Mouse (Mus musculus): ENCODE data around the gene Cdc42.

Cdc42 gene

DNA sequence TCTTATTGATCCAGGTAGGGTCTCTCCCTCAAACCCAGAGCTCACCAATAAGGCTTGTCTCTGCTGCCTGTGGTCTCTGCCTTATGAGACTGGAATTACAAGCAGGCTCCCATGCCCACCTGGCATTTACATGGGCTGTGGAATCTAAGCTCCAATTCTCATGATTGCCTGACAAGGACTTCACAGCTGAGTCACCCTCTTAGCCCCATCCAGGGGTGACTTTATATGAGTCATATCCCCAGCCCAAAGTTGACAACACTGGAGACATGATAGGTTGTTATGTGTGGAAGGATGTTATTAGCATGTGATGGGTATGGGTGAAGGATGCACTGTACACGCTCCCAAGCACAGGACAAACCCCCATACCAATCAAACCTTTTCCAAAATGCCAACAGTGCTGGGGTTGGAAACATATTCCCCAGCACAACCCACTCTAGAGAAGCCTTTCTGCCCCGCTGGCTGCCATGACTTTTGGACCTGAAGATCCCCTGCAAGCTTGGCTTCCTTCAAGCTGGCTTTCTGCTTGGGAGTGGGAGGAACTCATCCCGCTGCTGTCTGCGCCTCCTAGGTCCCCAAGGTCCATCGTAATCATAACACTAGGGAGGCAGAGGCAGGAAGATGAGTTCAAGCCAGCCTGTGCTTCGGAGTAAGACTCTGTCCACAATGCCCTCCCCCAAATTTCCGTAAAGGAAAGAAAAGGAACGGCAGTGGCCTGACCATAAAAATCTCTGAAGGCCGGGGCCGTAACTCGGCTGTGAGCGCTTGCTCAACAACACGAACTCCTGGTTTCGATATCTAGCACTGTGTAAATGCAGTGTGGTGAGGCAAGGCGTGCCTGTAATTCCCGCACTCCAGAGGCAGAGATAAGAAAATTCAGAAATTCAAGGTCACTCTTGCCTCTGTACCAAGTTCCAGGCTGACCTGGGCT is 14.3 kb upstream of the Cdc42 start:
- DNase-seq (ENCODE audit: low read depth) = no peak

GRCm38 (mm10) chr4:137369954-137370750 is 12.6 kb upstream of the Cdc42 start:
- DNase-seq (ENCODE audit: low read depth) = no peak

DNA sequence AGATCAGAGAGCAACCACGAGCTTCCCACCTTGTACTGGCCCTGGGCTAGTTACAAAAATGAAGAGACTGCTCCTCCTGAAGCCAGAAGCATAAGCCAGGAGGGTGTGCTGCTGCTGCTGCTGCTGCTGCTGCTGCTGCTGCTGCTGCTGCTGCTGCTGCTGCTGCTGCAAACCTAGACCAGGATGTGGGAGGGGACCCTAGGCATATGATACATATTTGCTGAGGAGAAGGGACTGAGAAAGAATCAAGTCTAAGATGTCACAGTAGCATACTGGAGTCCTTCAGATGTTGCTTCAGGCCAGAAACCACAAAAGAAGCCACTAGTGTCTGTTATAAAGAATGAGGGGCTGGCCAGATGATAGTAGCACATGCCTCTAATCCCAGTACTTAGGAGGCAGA is 10.7 kb upstream of the Cdc42 start:
- no peak for DNase-seq (ENCODE audit: low read depth)

DNA sequence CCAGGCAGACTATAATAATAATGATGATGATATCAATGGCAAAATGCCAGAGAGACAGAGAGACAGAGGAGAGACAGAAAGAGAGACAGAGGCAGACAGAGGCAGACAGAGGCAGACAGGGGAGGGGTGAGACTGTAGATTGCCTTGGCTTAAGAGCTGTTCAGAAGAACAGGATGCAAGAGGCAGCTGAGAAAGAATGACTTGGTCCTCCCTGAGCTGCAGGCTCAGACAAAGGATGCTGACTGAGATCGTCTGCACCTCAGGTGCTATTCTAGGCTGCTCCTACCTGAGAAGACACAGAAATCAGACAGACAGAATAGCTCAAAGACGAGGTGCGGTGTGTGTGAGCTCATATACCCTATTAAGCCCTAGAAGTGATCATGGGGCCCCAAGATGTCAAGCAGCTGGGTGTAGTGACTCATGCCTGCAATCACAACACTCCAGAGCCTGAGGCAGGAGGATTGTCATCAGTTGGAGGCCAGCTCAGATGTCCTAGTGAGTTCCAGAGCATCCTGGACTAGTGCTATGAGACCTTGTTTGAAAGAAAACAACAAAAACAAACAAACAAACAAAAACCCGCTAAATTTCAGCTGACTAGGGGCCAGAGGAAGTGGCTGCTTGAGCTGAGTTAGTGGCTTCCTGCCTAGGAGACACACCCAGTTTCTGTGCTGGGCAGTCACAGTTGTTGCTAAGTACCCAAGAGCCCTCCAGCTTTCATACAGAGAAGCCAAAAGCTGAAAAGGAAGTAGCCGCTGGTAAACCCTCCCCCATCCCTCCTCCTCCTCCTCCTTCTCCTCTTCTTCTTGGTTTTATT is 10.0 kb upstream of the Cdc42 start:
- DNase-seq (ENCODE audit: low read depth) = no peak

- DNase-seq (ENCODE audit: low read depth) = no peak
These were observed 8.6 kb upstream of the Cdc42 start for GRCm38 (mm10) chr4:137366097-137366496.

- DNase-seq (ENCODE audit: low read depth) = no peak
These were observed 8.0 kb upstream of the Cdc42 start for GRCm38 (mm10) chr4:137365356-137366062.

GRCm38 (mm10) chr4:137364826-137365225 is 7.3 kb upstream of the Cdc42 start:
- DNase-seq (ENCODE audit: low read depth) = no peak

- no peak for DNase-seq (ENCODE audit: low read depth)
These were observed 3.5 kb upstream of the Cdc42 start for GRCm38 (mm10) chr4:137360996-137361395.

DNA sequence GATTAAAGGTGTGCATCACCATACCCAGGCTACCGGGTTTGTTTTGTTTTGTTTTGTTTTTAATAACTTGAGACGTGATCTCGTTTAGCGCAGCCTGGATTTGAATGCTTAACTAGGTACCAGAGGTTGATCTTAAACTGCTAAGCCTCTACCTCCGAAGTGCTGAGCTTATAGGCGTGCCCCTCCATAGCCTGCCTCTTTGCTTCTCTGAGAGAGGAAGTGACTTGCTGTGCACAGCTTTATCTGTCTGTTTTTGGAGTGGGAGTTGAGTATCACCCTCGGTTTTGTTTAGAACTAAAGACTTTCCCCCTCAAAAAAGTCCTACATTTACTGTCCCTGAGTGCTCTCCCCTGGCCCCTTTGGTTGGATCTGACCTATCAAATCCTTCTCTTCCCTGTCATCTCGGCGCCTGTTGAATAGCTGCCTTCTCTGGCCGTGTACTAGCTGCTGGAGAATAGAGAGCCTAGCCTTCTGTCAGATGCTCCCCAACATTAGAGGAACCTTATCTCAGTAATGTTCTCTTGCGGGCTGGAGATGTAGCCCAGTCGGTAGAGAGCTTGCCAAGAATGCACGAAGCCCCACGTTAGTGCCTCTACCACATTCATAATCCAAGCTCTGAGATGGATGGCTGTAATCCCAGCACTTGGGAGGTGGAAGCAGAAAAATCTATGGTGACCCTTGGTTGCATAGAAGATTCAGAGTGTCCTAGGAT is 927 bp upstream of the Cdc42 start:
- no peak for DNase-seq (ENCODE audit: low read depth)

DNA sequence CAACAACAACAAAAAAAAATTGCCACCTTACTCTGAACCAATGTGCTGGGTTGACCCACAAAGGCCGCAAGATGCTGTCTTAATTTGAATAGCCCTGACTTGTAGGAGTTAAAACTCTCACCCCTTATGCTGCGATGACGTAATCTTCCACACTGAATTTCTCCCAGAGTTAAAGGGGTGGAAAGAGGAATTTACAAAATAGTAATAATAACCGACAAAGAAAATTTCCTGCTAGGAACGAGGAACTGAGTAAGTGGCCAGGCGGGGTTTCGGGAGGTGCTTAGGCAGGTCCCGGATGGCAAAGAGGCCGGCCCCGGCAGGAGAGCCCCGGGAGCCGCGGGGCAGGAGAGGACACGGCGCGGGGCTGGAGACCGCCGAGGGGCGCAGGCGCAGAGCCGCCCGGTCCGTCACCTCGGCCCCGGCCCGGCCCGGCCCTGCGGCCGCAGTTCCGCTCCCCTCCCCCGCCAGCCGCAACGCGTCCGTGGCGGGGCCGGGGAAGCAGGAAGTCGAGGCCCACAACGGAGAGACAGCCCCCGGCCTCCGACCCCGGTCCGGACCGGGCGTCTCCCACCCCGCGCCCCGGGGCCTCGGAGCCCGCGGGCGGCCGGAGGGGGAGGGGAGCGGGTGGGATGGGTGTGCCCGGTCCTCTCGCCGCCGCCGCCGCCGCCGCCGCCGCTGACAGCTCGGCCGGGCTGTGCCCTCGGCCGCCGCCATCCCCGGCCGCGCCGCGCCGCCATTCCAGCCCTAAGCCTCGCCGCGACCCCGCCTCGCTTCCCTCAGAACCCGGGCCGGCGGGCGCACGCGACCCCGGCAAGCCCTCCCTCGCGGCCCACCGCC is 628 bp downstream of the Cdc42 start:
- no peak for DNase-seq (ENCODE audit: low read depth)

DNA sequence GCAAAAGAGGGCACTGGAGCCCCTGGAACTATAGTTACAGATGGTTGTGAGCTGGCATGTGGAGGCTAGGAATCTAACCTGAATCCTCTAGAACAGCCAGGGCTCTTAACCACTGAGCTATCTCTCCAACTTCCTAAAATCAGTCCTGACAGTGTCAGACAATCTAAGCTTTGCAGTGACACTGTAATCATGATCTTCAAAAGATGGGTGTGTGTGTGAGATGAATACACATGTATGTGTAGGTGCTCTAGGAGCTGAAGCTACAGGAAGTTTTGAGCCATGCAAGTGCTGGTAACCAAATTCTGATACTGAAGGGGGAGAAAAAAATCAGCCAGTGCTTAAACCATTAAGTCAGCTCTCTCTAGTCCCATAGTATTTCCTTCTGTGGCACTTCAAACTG is 6.9 kb downstream of the Cdc42 start:
- no peak for DNase-seq (ENCODE audit: low read depth)

DNA sequence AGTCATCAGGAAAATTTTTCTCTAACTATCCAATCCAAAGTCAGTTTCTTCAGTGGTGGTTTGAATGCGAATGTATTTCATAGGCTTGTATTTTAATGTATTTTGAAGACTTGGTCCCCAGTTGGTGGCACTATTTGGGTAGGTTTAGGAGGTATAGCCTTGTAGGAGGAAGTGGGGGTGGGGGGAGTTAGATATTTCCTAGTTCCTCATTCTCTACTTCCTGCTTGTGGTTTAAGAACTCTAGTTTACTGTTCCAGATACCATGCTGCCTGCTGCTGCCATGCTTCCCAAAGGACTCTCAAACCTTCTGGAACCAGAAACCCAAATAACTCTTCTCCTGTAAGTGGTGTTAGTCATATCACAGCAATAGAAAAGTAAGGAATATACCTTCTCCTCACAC is 11.7 kb downstream of the Cdc42 start:
- no peak for DNase-seq (ENCODE audit: low read depth)

DNA sequence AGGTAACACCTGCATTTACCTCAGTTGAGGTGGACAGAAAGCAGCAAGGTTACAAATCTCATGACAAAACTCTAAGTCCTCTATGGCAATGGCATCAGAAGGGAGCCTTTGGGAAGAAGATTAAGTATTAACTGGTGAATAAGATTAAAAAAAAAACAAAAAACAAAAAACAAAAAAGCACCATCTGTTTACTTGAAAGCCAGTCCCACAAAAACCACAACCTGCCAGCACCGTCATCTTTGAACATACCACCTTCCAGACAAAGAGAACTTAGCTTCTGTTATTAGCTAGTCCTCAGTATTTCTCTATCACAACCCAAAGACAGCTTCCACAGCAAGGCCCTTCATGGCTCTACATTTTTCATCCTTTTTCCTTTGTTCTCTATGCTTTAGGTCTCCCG is 12.4 kb downstream of the Cdc42 start:
- DNase-seq (ENCODE audit: low read depth) = no peak

GRCm38 (mm10) chr4:137342816-137343215 is 14.7 kb downstream of the Cdc42 start:
- DNase-seq (ENCODE audit: low read depth) = no peak

- no peak for DNase-seq (ENCODE audit: low read depth)
These were observed 18.1 kb downstream of the Cdc42 start for GRCm38 (mm10) chr4:137339415-137339814.

DNA sequence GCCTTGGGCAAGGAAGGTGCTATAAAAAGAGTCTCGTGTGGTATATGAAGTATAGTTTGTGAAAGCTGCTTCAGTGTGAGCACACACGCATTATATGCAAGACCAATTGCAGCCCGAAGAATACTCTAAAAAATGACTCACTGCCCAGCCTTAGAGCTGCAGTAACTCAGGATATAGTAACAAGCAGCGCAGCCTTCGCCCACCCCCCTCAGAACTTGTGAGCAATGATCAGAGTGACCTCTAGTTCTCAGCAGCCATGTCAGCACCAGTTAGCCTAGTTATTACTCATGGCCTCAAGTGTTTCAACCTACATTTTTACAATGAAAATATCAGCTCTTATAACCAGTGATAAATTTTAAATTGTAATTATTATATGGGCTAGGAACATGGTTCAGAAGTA is 21.1 kb downstream of the Cdc42 start:
- no peak for DNase-seq (ENCODE audit: low read depth)

DNA sequence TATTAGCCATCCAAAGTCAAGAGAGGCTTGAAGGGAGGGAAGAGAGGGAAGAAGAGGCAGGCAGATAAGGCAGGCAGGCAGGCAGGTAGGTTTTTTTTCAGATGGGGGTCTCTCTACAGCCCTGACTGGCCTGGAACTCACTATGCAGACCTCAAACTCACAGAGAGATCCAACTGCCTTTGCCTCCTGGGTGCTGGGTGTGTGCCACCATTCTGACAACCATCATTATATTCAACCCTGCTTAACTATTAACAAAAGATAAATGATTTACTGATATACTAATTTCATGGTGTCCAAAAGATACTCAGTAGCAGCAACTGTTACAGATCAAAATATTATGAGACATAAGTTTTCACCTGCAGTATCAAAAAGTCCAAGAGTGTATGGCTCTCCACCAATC is 25.5 kb downstream of the Cdc42 start:
- no peak for DNase-seq (ENCODE audit: low read depth)

DNA sequence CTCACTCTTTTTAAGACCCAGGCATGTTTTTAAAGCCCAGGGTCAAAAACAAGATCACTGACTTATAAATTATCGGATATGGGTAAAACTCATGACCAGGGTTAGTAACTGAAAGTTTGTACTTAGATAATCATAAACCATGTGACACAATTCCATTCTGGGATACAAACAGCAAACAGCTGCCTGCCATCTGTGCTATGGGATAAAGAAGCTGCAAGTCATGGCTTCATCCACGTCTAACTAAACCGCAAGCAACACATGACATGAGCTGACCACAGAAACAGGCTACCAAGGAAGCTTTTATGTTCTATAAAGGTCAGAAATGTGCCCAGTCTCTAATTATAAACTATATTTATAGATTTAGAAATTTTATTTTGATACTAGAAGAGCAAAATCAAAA is 31.0 kb downstream of the Cdc42 start:
- DNase-seq (ENCODE audit: low read depth) = no peak

DNA sequence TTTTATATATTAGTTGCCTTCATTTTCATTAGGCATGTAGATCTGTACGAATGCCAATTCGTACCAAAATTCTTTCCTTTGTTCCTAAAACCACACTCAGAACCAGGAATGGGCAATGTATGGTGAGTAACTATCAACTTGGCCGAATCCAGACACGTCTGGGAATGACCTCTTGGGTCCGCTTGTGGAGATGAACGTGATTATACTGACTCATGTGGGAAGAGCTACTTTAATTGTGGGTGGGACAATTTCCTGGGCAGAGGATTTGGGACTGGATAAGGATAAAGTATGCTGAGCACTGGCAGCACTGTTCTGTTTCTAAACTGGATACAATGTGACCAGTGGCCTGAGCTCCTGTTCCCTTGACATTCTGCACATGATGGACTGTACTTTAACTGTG is 32.6 kb downstream of the Cdc42 start:
- peak; percentile 23 for DNase-seq (ENCODE audit: low read depth)
